Mouse (Mus musculus): ENCODE measurements around the gene Skil. TPM values are rescaled to one million over a fixed set of nuclear protein-coding genes. Genes with fewer than 3 reads are reported as not detected.

Skil gene
- total and polyA plus RNA-seq, 3 experiments, result 11.1 to 18.9 (median 11.2) TPM

- TF ChIP-seq TCF12 (IDR thresholded peaks at IDR 0.05; ENCODE audit: low read depth, low read length), result no peak
- no peak for TF ChIP-seq CHD1 (IDR thresholded peaks at IDR 0.05; ENCODE audit: low read depth, low read length)
- no peak for TF ChIP-seq RCOR1 (conservative IDR thresholded peaks at IDR 0.05; ENCODE audit: low read depth, low read length)
- TF ChIP-seq MXI1 (IDR thresholded peaks at IDR 0.05; ENCODE audit: low read depth, low read length), result peak; percentile 50; the same call in 1 of the 2 replicates
- peak; percentile 55 to 95 for TF ChIP-seq CTCF (conservative IDR thresholded peaks at IDR 0.05 in 1 of 2, IDR thresholded peaks at IDR 0.05 in 1 of 2; ENCODE audit: low read depth in 2 of 2, low read length in 2 of 2)
- no peak for TF ChIP-seq ETS1 (conservative IDR thresholded peaks at IDR 0.05; ENCODE audit: low read depth, low read length)
- no peak for TF ChIP-seq UBTF (IDR thresholded peaks at IDR 0.05; ENCODE audit: low read depth, low read length)
Measured at GRCm38 (mm10) chr3:31145641-31146290, 50.9 kb downstream of the Skil start (continued).

- TF ChIP-seq USF2 (conservative IDR thresholded peaks at IDR 0.05; ENCODE audit: low read depth, low read length) (no peak), TBP (conservative IDR thresholded peaks at IDR 0.05; ENCODE audit: low read depth, low read length) (no peak), MYC (IDR thresholded peaks at IDR 0.05; ENCODE audit: low read depth, low read length) (no peak), ZNF384 (IDR thresholded peaks at IDR 0.05; ENCODE audit: low read depth, low read length) (no peak), NRF1 (IDR thresholded peaks at IDR 0.05; ENCODE audit: low read depth, low read length) (no peak), MXI1 (IDR thresholded peaks at IDR 0.05; ENCODE audit: low read depth, low read length) (no peak)
- Histone ChIP-seq H3K4me2 (ENCODE audit: insufficient read depth, low read depth, poor library complexity, severe bottlenecking) (no peak overlapping the region), H3K27ac (ENCODE audit: insufficient read depth, low read depth) (no peak overlapping the region), H3K4me3 (replicated peaks in 1 of 3; ENCODE audit: low read depth in 2 of 3, low read length in 2 of 3, poor library complexity in 1 of 3) (no peak overlapping the region), H3K79me2 (replicated peaks; ENCODE audit: control insufficient read depth, extremely low read depth, insufficient read depth, poor library complexity, severe bottlenecking) (no peaks in the 10 kb centered on the region), H3K4me1 (ENCODE audit: control insufficient read depth in 1 of 2, insufficient read depth in 2 of 2) (peaks cover 0 to 12% of the 10 kb centered on the region in 2 experiments; a peak in 2 of 4 replicates), H3K27me3 (replicated peaks) (no peaks in the 10 kb centered on the region), H3K9me3 (replicated peaks; ENCODE audit: low read length) (no peaks in the 10 kb centered on the region), H3K9ac (ENCODE audit: insufficient read depth, low read depth) (no peak overlapping the region), H3K36me3 (replicated peaks in 1 of 2; ENCODE audit: control insufficient read depth in 1 of 2, insufficient read depth in 1 of 2, low read length in 1 of 2) (no peaks in the 10 kb centered on the region)
- no peak for DNase-seq (ENCODE audit: extremely low read depth)
- in situ Hi-C loops (cut with MboI; ENCODE audit: low pct_ligation_motif_present, low pct_unique_long_range_greater_than_20kb, low sequenced_read_pairs) (loop anchor here (5.0 to 25.0 kb wide), 3 partner anchors 286 to 554 kb away; partner anchors contain the start of genes Actrt3 and Gpr160), dilution Hi-C loops (cut with MboI; ENCODE audit: extremely low pct_ligation_motif_present, extremely low pct_unique_long_range_greater_than_20kb, low sequenced_read_pairs) (no loop called here)
Measured at GRCm38 (mm10) chr3:31148595-31148994, 53.7 kb downstream of the Skil start.

DNA sequence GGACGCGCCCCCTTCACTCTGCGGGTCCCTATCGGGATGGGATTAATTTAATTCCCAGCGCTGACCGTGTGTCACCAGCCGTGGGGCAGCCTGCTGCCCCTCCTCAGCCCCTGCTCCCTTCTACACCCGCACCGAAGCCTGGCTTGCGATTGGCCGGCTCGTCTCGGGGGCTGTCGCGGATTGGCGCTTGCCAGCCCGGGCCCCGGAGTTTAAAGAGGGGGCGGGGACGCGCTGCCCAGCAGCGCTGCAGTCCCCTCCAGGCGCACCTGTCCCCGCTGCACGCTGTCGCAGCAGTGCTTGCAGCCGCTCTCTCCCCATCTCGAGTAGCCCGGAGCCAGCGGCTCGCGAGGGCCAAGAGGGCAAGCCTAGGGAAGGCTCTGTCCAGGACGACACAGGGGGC, 54.8 kb downstream of the Skil start, which contains the start of gene Cldn11:
Gene Cldn11, plus strand, starts transcription at position 215 of the 400 bp plus-strand sequence.
- H3K27me3 ChIP-seq (replicated peaks), result no peaks in the 10 kb centered on the region
- H3K9ac ChIP-seq (ENCODE audit: insufficient read depth, low read depth), result no peak within 1 kb of the TSS
- H3K4me1 ChIP-seq (ENCODE audit: control insufficient read depth in 1 of 2, insufficient read depth in 2 of 2), result peaks cover 0 to 13% of the 10 kb centered on the region in 2 experiments; a peak in 2 of 4 replicates
- dilution Hi-C loops (cut with MboI; ENCODE audit: extremely low pct_ligation_motif_present, extremely low pct_unique_long_range_greater_than_20kb, low sequenced_read_pairs), result no loop called here
- no peak within 1 kb of the TSS for H3K27ac ChIP-seq (ENCODE audit: insufficient read depth, low read depth)
- no peak within 1 kb of the TSS for H3K4me2 ChIP-seq (ENCODE audit: insufficient read depth, low read depth, poor library complexity, severe bottlenecking)
- H3K9me3 ChIP-seq (replicated peaks; ENCODE audit: low read length), result no peaks in the 10 kb centered on the region
- DNase-seq (ENCODE audit: extremely low read depth), result no peak
- no peaks in the 10 kb centered on the region for H3K79me2 ChIP-seq (replicated peaks; ENCODE audit: control insufficient read depth, extremely low read depth, insufficient read depth, poor library complexity, severe bottlenecking)
- no peak within 1 kb of the TSS for H3K4me3 ChIP-seq (replicated peaks in 1 of 3; ENCODE audit: low read depth in 2 of 3, low read length in 2 of 3, poor library complexity in 1 of 3)
- no peak for TF ChIP-seq EP300 (IDR thresholded peaks at IDR 0.05; ENCODE audit: low read length)
- no peak for TF ChIP-seq MAFK (IDR thresholded peaks at IDR 0.05; ENCODE audit: insufficient replicate concordance, low read length)
- TF ChIP-seq SIN3A (IDR thresholded peaks at IDR 0.05; ENCODE audit: low read length), result no peak
- TF ChIP-seq CTCF (conservative IDR thresholded peaks at IDR 0.05 in 1 of 2, IDR thresholded peaks at IDR 0.05 in 1 of 2; ENCODE audit: low read depth in 2 of 2, low read length in 2 of 2), result no peak
- no peak for TF ChIP-seq POLR2AphosphoS2 (IDR thresholded peaks at IDR 0.05; ENCODE audit: low read depth, low read length)
- in situ Hi-C loops (cut with MboI; ENCODE audit: low pct_ligation_motif_present, low pct_unique_long_range_greater_than_20kb, low sequenced_read_pairs), result loop anchor here (5.0 to 25.0 kb wide), 4 partner anchors 287 to 555 kb away; partner anchors contain the start of genes Actrt3 and Gpr160
- no peaks in the 10 kb centered on the region for H3K36me3 ChIP-seq (replicated peaks in 1 of 2; ENCODE audit: control insufficient read depth in 1 of 2, insufficient read depth in 1 of 2, low read length in 1 of 2)
